Mouse (Mus musculus) C2C12 (cell line): ENCODE results near the gene Dnah8. TPM values are rescaled to one million over a fixed set of nuclear protein-coding genes. Genes with fewer than 3 reads are reported as not detected.
A peak's percentile ranks its signal among the peaks of the same experiment; 100 is the strongest.

Experiments used
- H3K27me3 ChIP-seq: one replicate; pipeline ENCODE4 v1.6.1; 2011; ENCODE audit not compliant: control insufficient read depth, insufficient read depth, insufficient read length
- H3K36me3 ChIP-seq: one replicate; pipeline ENCODE4 v1.6.1; 2011; ENCODE audit not compliant: control insufficient read depth, insufficient read depth
- H3K4me3 ChIP-seq: one replicate; pipeline ENCODE4 v1.5.1; 2011; ENCODE audit warnings: mild to moderate bottlenecking, control low read depth; ENCODE audit not compliant: poor library complexity, insufficient read depth, severe bottlenecking
- H3K79me2 ChIP-seq: one replicate; pipeline ENCODE4 v1.6.1; 2011; ENCODE audit not compliant: control insufficient read depth, insufficient read depth
- H3K79me3 ChIP-seq: one replicate; pipeline ENCODE4 v1.6.1; 2011; ENCODE audit warnings: low read depth, control low read depth
- H3ac ChIP-seq: one replicate; pipeline ENCODE3; 2011; ENCODE audit warnings: low read depth; ENCODE audit not compliant: control insufficient read depth, insufficient read length
- CEBPB ChIP-seq: IDR thresholded peaks from one replicate; pipeline ENCODE4 v1.6.1; 2011; ENCODE audit warnings: low read depth, mild to moderate bottlenecking, control low read depth, moderate library complexity
- CTCF ChIP-seq: IDR thresholded peaks from one replicate; pipeline ENCODE4 v1.5.1; 2011; ENCODE audit not compliant: control insufficient read depth, insufficient read depth, insufficient read length
- FOSL1 ChIP-seq: IDR thresholded peaks from one replicate; pipeline ENCODE4 v1.8.0; 2011; ENCODE audit warnings: mild to moderate bottlenecking, low read length; ENCODE audit not compliant: poor library complexity, insufficient read depth, severe bottlenecking
- MAX ChIP-seq: IDR thresholded peaks from one replicate; pipeline ENCODE4 v1.6.1; 2011; ENCODE audit warnings: mild to moderate bottlenecking, control low read depth
- MYOD1 ChIP-seq: IDR thresholded peaks from one replicate; pipeline ENCODE4 v1.6.1; 2011; ENCODE audit warnings: low read depth; ENCODE audit not compliant: control insufficient read depth, insufficient read length
- MYOG ChIP-seq: IDR thresholded peaks from one replicate; pipeline ENCODE4 v1.6.1; 2011; ENCODE audit not compliant: control insufficient read depth, insufficient read length; ENCODE audit errors: extremely low read depth
- USF1 ChIP-seq: IDR thresholded peaks from one replicate; pipeline ENCODE4 v1.6.1; 2011; ENCODE audit warnings: low read depth, mild to moderate bottlenecking, control low read depth, moderate library complexity
- polyA plus RNA-seq: library from polyadenylated mRNA; unstranded; fragments of >200 nt; fragmentation: generic; extraction: Trizol; gene quantifications from one replicate; pipeline ENCODE4 v1.2.1, GENCODE M21; 2012; ENCODE audit warnings: missing spikeins

Dnah8 gene
- polyA plus RNA-seq, 1 experiment: 0.32 TPM

- TF ChIP-seq CTCF (no peak), USF1 (peak; percentile 45)
- no peaks in the 10 kb centered on the region for H3K79me2 ChIP-seq
- no peaks in the 10 kb centered on the region for H3K36me3 ChIP-seq
- H3ac ChIP-seq: no peak overlapping the region
- H3K27me3 ChIP-seq: no peaks in the 10 kb centered on the region
- H3K4me3 ChIP-seq: no peak overlapping the region
- H3K79me3 ChIP-seq: no peaks in the 10 kb centered on the region
Observed at GRCm38 (mm10) chr17:30581201-30581600, 43.0 kb upstream of the Dnah8 start.

GRCm38 (mm10) chr17:30582313-30582712 is 41.8 kb upstream of the Dnah8 start:
- Histone ChIP-seq H3K79me2 (no peaks in the 10 kb centered on the region), H3K36me3 (no peaks in the 10 kb centered on the region), H3K79me3 (no peaks in the 10 kb centered on the region), H3ac (no peak overlapping the region), H3K4me3 (no peak overlapping the region), H3K27me3 (no peaks in the 10 kb centered on the region)
- TF ChIP-seq CTCF: no peak
- no peak for TF ChIP-seq MYOD1
- no peak for TF ChIP-seq FOSL1
- TF ChIP-seq MAX: no peak
- TF ChIP-seq USF1: no peak
- no peak for TF ChIP-seq MYOG
- TF ChIP-seq CEBPB: no peak

- no peak overlapping the region for H3ac ChIP-seq
- H3K36me3 ChIP-seq: no peaks in the 10 kb centered on the region
Observed at GRCm38 (mm10) chr17:30583258-30584001, 40.7 kb upstream of the Dnah8 start.

GRCm38 (mm10) chr17:30590417-30591198 is 33.5 kb upstream of the Dnah8 start:
- Histone ChIP-seq H3K27me3 (no peaks in the 10 kb centered on the region), H3K36me3 (peaks cover 24% of the 10 kb centered on the region), H3ac (no peak overlapping the region), H3K4me3 (no peak overlapping the region), H3K79me2 (no peaks in the 10 kb centered on the region), H3K79me3 (no peaks in the 10 kb centered on the region)
- TF ChIP-seq CTCF: peak; percentile 16
- TF ChIP-seq CEBPB: no peak
- TF ChIP-seq USF1: no peak

More at GRCm38 (mm10) chr17:30583258-30584001, 40.7 kb upstream of the Dnah8 start:
- H3K79me2 ChIP-seq: no peaks in the 10 kb centered on the region
- H3K79me3 ChIP-seq: no peaks in the 10 kb centered on the region
- no peaks in the 10 kb centered on the region for H3K27me3 ChIP-seq
- H3K4me3 ChIP-seq: no peak overlapping the region
- TF ChIP-seq MAX (no peak), FOSL1 (no peak), MYOG (no peak), CEBPB (no peak), MYOD1 (no peak), CTCF (no peak), USF1 (no peak)

GRCm38 (mm10) chr17:30594407-30594806 is 29.7 kb upstream of the Dnah8 start:
- H3K36me3 ChIP-seq: peaks cover 61% of the 10 kb centered on the region
- no peak overlapping the region for H3ac ChIP-seq
- TF ChIP-seq FOSL1 (no peak), MYOG (no peak), CTCF (no peak), MYOD1 (no peak), MAX (no peak), USF1 (no peak), CEBPB (no peak)
- no peaks in the 10 kb centered on the region for H3K79me2 ChIP-seq
- no peaks in the 10 kb centered on the region for H3K79me3 ChIP-seq
- H3K4me3 ChIP-seq: no peak overlapping the region
- H3K27me3 ChIP-seq: no peaks in the 10 kb centered on the region

- no peak overlapping the region for H3ac ChIP-seq
- H3K27me3 ChIP-seq: no peaks in the 10 kb centered on the region
- H3K79me2 ChIP-seq: no peaks in the 10 kb centered on the region
- no peak overlapping the region for H3K4me3 ChIP-seq
- peaks cover 65% of the 10 kb centered on the region for H3K36me3 ChIP-seq
- H3K79me3 ChIP-seq: no peaks in the 10 kb centered on the region
- TF ChIP-seq CEBPB: no peak
Observed at GRCm38 (mm10) chr17:30594846-30595245, 29.3 kb upstream of the Dnah8 start.
